In the genomic region with DNA sequence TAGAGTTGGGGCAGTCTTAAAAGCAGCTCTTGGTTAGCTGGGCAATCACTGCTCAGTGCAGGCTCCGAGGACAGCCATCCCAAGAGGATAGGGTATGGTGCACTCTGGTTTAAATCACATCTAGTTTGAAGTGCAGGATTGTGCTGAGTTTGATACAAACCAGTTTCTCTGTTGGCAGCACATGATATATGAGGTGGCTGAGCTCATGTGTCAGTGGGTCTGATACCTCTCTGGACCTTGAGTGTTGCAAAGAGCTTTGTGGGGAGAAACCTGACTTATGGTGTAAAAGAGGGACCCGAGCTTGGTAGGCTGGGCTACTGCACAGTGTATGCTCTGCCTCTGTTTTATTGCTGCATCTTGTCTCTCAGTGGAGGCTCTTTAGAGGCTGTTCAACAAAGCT, we compare ENCODE assay signal across 29 mouse cellular contexts. TPM values are rescaled to one million over a fixed set of nuclear protein-coding genes. Genes with fewer than 3 reads are reported as not detected.
DNase-seq lines count a peak whose midpoint lies in the region; ATAC-seq and TF ChIP-seq lines count a peak whose summit lies in the region.
"Had no signal": no experiment of that assay in that cellular context is flagged by ENCODE, and none has a peak within 500 bp of the region (broad histone marks: within the 10 kb centered on the region; RNA-seq: fewer than 3 reads in every experiment).

No protein-coding gene starts in this region.

- no peaks in the 10 kb centered on the region for H3K9me3 ChIP-seq in intestine, embryonic 14.5 days (ENCODE audit: control insufficient read depth, low read length)
- H3K9me3 ChIP-seq in intestine, postnatal 0 days (ENCODE audit: control insufficient read depth): no peaks in the 10 kb centered on the region
- no peaks in the 10 kb centered on the region for H3K9me3 ChIP-seq in limb, embryonic 10.5 days (replicated peaks)
- no peaks in the 10 kb centered on the region for H3K9me3 ChIP-seq in liver, embryonic 11.5 days (ENCODE audit: control insufficient read depth, low read length)
- H3K9me3 ChIP-seq: forebrain, embryonic 10.5 days; forebrain, embryonic 13.5 days; heart, embryonic 10.5 days; heart, embryonic 13.5 days; hindbrain, embryonic 12.5 days; hindbrain, embryonic 15.5 days had no signal

- peak; percentile 68 for ATAC-seq in intestine, embryonic 14.5 days (replicated peaks; ENCODE audit: low FRiP score, low TSS enrichment, low read depth)
- no peak for ATAC-seq in intestine, postnatal 0 days
- no peak for ATAC-seq in liver, embryonic 11.5 days (replicated peaks; ENCODE audit: low FRiP score)
- ATAC-seq: activated CD4-positive, CD25-positive, alpha-beta regulatory T cell, adult 4 months; CD4-positive, CD25-positive, alpha-beta regulatory T cell, adult 4 months; forebrain, embryonic 13.5 days; forebrain, embryonic 16.5 days had no signal

- 0 out of 2 replicates have a peak overlapping the region, but pooled peaks have one; percentile 7 for H3K27ac ChIP-seq in intestine, embryonic 14.5 days (ENCODE audit: low read depth)
- H3K27ac ChIP-seq in intestine, postnatal 0 days (ENCODE audit: low read depth, low read length): no peak overlapping the region
- H3K27ac ChIP-seq in limb, embryonic 10.5 days: no peak overlapping the region
- H3K27ac ChIP-seq in liver, embryonic 11.5 days (ENCODE audit: low read depth, low read length): no peak overlapping the region
- H3K27ac ChIP-seq: forebrain, embryonic 10.5 days; forebrain, embryonic 13.5 days; heart, adult 2 months; heart, embryonic 10.5 days; heart, embryonic 13.5 days; hindbrain, embryonic 12.5 days; hindbrain, embryonic 15.5 days had no signal

- H3K27me3 ChIP-seq in intestine, embryonic 14.5 days (replicated peaks; ENCODE audit: control insufficient read depth, insufficient read depth, low read length): no peaks in the 10 kb centered on the region
- no peaks in the 10 kb centered on the region for H3K27me3 ChIP-seq in intestine, postnatal 0 days (replicated peaks; ENCODE audit: control insufficient read depth, insufficient read depth, low read length)
- H3K27me3 ChIP-seq in limb, embryonic 10.5 days (ENCODE audit: low read depth, poor library complexity, severe bottlenecking): peaks cover 95% of the 10 kb centered on the region
- H3K27me3 ChIP-seq in liver, embryonic 11.5 days (replicated peaks; ENCODE audit: control insufficient read depth, insufficient read depth, low read length): no peaks in the 10 kb centered on the region
- H3K27me3 ChIP-seq: hindbrain, embryonic 12.5 days; hindbrain, embryonic 15.5 days had no signal

- no peak overlapping the region for H3K4me2 ChIP-seq in intestine, embryonic 14.5 days (ENCODE audit: low read length)
- H3K4me2 ChIP-seq in intestine, postnatal 0 days (replicated peaks; ENCODE audit: low read depth): no peak overlapping the region
- no peak overlapping the region for H3K4me2 ChIP-seq in liver, embryonic 11.5 days
- H3K4me2 ChIP-seq: forebrain, embryonic 13.5 days; heart, embryonic 13.5 days; hindbrain, embryonic 12.5 days; hindbrain, embryonic 15.5 days had no signal

- H3K9ac ChIP-seq in intestine, embryonic 14.5 days (ENCODE audit: low read length): no peak overlapping the region
- H3K9ac ChIP-seq in intestine, postnatal 0 days (ENCODE audit: low read depth, low read length): no peak overlapping the region
- H3K9ac ChIP-seq in liver, embryonic 11.5 days (ENCODE audit: low read depth, low read length): no peak overlapping the region
- H3K9ac ChIP-seq: forebrain, embryonic 13.5 days; heart, embryonic 13.5 days; hindbrain, embryonic 12.5 days; hindbrain, embryonic 15.5 days had no signal

- 28% methylated on average over 2 of the region's 2 CpGs for WGBS in intestine, embryonic 14.5 days
- 54% methylated on average over 2 of the region's 2 CpGs for WGBS in intestine, postnatal 0 days
- WGBS in limb, embryonic 10.5 days: 20% methylated on average over 2 of the region's 2 CpGs
- 59% methylated on average over 2 of the region's 2 CpGs for WGBS in liver, embryonic 11.5 days

- no peak overlapping the region for H3K4me3 ChIP-seq in intestine, embryonic 14.5 days (ENCODE audit: low read depth, low read length)
- no peak overlapping the region for H3K4me3 ChIP-seq in intestine, postnatal 0 days (ENCODE audit: low read depth, low read length)
- no peak overlapping the region for H3K4me3 ChIP-seq in limb, embryonic 10.5 days
- no peak overlapping the region for H3K4me3 ChIP-seq in liver, embryonic 11.5 days (ENCODE audit: low read depth, low read length)
- H3K4me3 ChIP-seq: forebrain, embryonic 10.5 days; forebrain, embryonic 13.5 days; heart, adult 2 months; heart, embryonic 10.5 days; heart, embryonic 13.5 days; hindbrain, embryonic 12.5 days; hindbrain, embryonic 15.5 days had no signal

- TF ChIP-seq CTCF in intestine, postnatal 0 days (IDR thresholded peaks at IDR 0.05; ENCODE audit: low read depth): no peak

- H3K4me1 ChIP-seq in intestine, embryonic 14.5 days (replicated peaks; ENCODE audit: control insufficient read depth, insufficient read depth, low read length): peaks cover 9% of the 10 kb centered on the region
- no peaks in the 10 kb centered on the region for H3K4me1 ChIP-seq in intestine, postnatal 0 days (replicated peaks; ENCODE audit: control insufficient read depth, insufficient read depth, low read length)
- H3K4me1 ChIP-seq in limb, embryonic 10.5 days: peaks cover 24% of the 10 kb centered on the region
- no peaks in the 10 kb centered on the region for H3K4me1 ChIP-seq in liver, embryonic 11.5 days (replicated peaks; ENCODE audit: control insufficient read depth, insufficient read depth, low read length)

- no peak for DNase-seq in intestine, embryonic 14.5 days (ENCODE audit: low spot score)
- peak; percentile 47 for DNase-seq in MN1 (ENCODE audit: low spot score)
- peak; percentile 50 for DNase-seq in embryo, embryonic 10.5 days (ENCODE audit: low spot score)
- peak; percentile 60 for DNase-seq in limb, embryonic 10.5 days (ENCODE audit: low spot score)
- DNase-seq in frontal cortex, postnatal 10 days (ENCODE audit: low spot score in 2 of 2): no peak
- DNase-seq in cerebellum, postnatal 36 days: no peak
- no peak for DNase-seq in liver, embryonic 11.5 days (ENCODE audit: low spot score)
- DNase-seq: adrenal gland, adult 8-10 months; adrenal gland, postnatal 25 days; cerebellum, adult 11-12 months; cerebellum, adult 8-10 months; cerebellum, postnatal 10 days; gastrocnemius, postnatal 25 days; heart, adult 2 months; heart, postnatal 14 days; heart, postnatal 4 days; kidney, adult 11 months had no signal

- no peaks in the 10 kb centered on the region for H3K36me3 ChIP-seq in intestine, embryonic 14.5 days (ENCODE audit: control insufficient read depth, insufficient read depth, low read length)
- no peaks in the 10 kb centered on the region for H3K36me3 ChIP-seq in intestine, postnatal 0 days (ENCODE audit: control insufficient read depth, insufficient read depth)
- H3K36me3 ChIP-seq in limb, embryonic 10.5 days: no peaks in the 10 kb centered on the region
- no peaks in the 10 kb centered on the region for H3K36me3 ChIP-seq in liver, embryonic 11.5 days (ENCODE audit: control insufficient read depth, insufficient read depth, low read length)
- H3K36me3 ChIP-seq: forebrain, embryonic 10.5 days; heart, embryonic 10.5 days; heart, embryonic 13.5 days; hindbrain, embryonic 12.5 days; hindbrain, embryonic 15.5 days had no signal

RNA-seq across cellular contexts. Expression of a gene that starts 49.7 kb away (rescaled TPM):
- polyA plus RNA-seq in intestine, embryonic 14.5 days (2014; fragmentation: Nextera tagmentation; extraction: Ambion mirVana): 0.63 and 0.70 TPM in 2 replicates
- polyA plus RNA-seq in intestine, postnatal 0 days (2015; fragmentation: Nextera tagmentation; extraction: Ambion mirVana): 0.73 and 1.8 TPM in 2 replicates
- 0.48 and 0.51 TPM in 2 replicates for polyA plus RNA-seq in limb, embryonic 10.5 days (2016; fragmentation: Nextera tagmentation; extraction: Ambion mirVana)
- 0.30 and 0.53 TPM in 2 replicates for polyA plus RNA-seq in liver, embryonic 11.5 days (2014; fragmentation: Nextera tagmentation; extraction: Ambion mirVana)
- polyA plus RNA-seq: activated CD4-positive, CD25-positive, alpha-beta regulatory T cell, adult 4 months; brain, embryonic 14.5 days; C2C12; CD4-positive, CD25-positive, alpha-beta regulatory T cell, adult 4 months; forebrain, embryonic 13.5 days; forebrain, embryonic 16.5 days had no signal

Comparison
In these comparisons a context has a peak if more than half of its experiments do, and no peak if none do; other contexts are left out.
1. DNase-seq: peak in MN1 (single experiment), embryo, embryonic 10.5 days (single experiment) and limb, embryonic 10.5 days (single experiment); none in intestine, embryonic 14.5 days (single experiment), frontal cortex, postnatal 10 days (0 of 2), cerebellum, postnatal 36 days (0 of 2) and liver, embryonic 11.5 days (single experiment).